Mouse (Mus musculus) cerebellum, adult 2 months (tissue): ENCODE results near the gene Gpr3.

Source experiments
- CTCF ChIP-seq: fragments of 200-500 bp; IDR thresholded peaks from 2 replicates; pipeline ENCODE4 v1.5.1; 2011; ENCODE audit warnings: low read depth, mild to moderate bottlenecking, control low read depth, low read length, moderate library complexity, borderline replicate concordance; ENCODE audit not compliant: insufficient read depth
- POLR2A ChIP-seq: fragments of 200-500 bp; IDR thresholded peaks from 2 replicates; pipeline ENCODE4 v1.6.1; 2011; ENCODE audit warnings: low read length, control low read depth, borderline replicate concordance; ENCODE audit not compliant: insufficient read depth

DNA sequence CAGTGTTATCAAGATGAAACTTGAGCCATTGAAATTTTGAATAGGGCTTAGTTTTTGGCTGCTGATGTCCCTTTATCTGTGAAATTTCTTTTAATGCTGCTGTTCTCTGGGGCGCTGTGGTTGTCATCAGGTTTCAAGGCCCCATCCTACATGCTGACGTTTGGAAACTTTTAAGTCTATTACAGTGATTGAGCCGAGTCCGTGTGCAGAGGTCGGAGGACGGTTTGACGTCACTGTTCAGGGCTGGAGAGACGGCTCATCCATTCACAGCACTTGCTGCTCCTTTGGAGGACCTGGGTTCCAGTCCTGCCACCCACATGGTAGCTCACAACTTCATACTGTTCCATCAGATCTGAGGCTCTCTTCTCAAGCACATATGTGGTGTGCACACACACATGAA is 52.1 kb downstream of the Gpr3 start:
- TF ChIP-seq POLR2A (no peak), CTCF (no peak)
